Mouse (Mus musculus) hindbrain, embryonic 12.5 days (tissue): ENCODE data around the gene Ube2dnl1. TPM values are rescaled to one million over a fixed set of nuclear protein-coding genes. Genes with fewer than 3 reads are reported as not detected.

Source experiments
- ATAC-seq: fragments of 200-750 bp; cut with Nextera tagmentation; 2 replicates; pipeline ENCODE4 v1.8.0; 2017; ENCODE audit warnings: moderate TSS enrichment; ENCODE audit not compliant: low FRiP score
- H3K27ac ChIP-seq: fragments of 300-500 bp; sonication (generic); 2 replicates; pipeline ENCODE4 v1.5.1; 2016; ENCODE audit warnings: mild to moderate bottlenecking
- H3K27me3 ChIP-seq: fragments of 300-500 bp; sonication (generic); 2 replicates; pipeline ENCODE4 v1.6.1; 2016; ENCODE audit warnings: mild to moderate bottlenecking
- H3K36me3 ChIP-seq: fragments of 300-500 bp; sonication (generic); 2 replicates; pipeline ENCODE4 v1.6.1; 2016; ENCODE audit warnings: mild to moderate bottlenecking
- H3K4me1 ChIP-seq: fragments of 300-500 bp; sonication (generic); 2 replicates; pipeline ENCODE4 v1.6.1; 2016
- H3K4me2 ChIP-seq: fragments of 300-500 bp; sonication (generic); replicated peaks from 2 replicates; pipeline ENCODE4 v1.6.1; 2016; ENCODE audit warnings: mild to moderate bottlenecking
- H3K4me3 ChIP-seq: fragments of 300-500 bp; sonication (generic); 2 replicates; pipeline ENCODE4 v1.5.1; 2016; ENCODE audit warnings: mild to moderate bottlenecking
- H3K9ac ChIP-seq: fragments of 300-500 bp; sonication (generic); 2 replicates; pipeline ENCODE4 v1.6.1; 2016; ENCODE audit warnings: mild to moderate bottlenecking, moderate library complexity
- H3K9me3 ChIP-seq: fragments of 300-500 bp; sonication (generic); replicated peaks from 2 replicates; pipeline ENCODE4 v1.6.1; 2016; ENCODE audit warnings: mild to moderate bottlenecking
- WGBS: fragments of 180-500 bp; shearing (Covaris S2); methylation state at CpG from one replicate; pipeline ENCODE4 v1.1.7; 2016; 5-methylcytosine and 5-hydroxymethylcytosine counted together
- polyA plus RNA-seq: library from polyadenylated mRNA; unstranded; fragments of >200 nt; fragmentation: Nextera tagmentation; extraction: Ambion mirVana; gene quantifications from 2 replicates; pipeline ENCODE4 v1.2.1, GENCODE M21; 2016

Ube2dnl1 gene
- not detected in 2 replicates for polyA plus RNA-seq

GRCm38 (mm10) chrX:114904712-114905111 lies at the start of gene Ube2dnl1:
TSS of gene Ube2dnl1 (plus strand) at chrX:114905012.
- H3K4me3 ChIP-seq = no peak within 1 kb of the TSS
- ATAC-seq = no peak
- H3K4me2 ChIP-seq = no peak within 1 kb of the TSS
- no peaks in the 10 kb centered on the region for H3K4me1 ChIP-seq
- WGBS = 74% methylated on average over 5 of the region's 5 CpGs
- no peaks in the 10 kb centered on the region for H3K36me3 ChIP-seq
- H3K27me3 ChIP-seq = no peaks in the 10 kb centered on the region
- no peaks in the 10 kb centered on the region for H3K9me3 ChIP-seq
- H3K27ac ChIP-seq = no peak within 1 kb of the TSS
- no peak within 1 kb of the TSS for H3K9ac ChIP-seq

DNA sequence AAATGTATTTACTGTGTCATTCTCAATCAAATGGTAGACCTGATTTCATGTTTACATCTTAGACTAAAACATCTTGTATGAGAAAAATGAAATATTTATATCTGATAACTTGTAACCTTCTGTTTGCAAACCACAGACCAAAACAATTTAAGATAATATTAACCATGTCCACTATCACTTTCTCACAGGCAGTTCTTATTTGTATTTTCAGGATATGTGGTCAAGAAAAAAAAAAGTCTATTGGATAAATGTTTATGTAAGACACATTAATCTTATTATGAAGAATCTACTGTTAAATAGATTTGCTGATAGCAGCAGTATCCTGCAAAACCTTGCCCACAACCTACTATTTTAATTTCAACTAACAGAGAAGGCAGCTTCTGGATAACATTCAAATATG lies 9.3 kb upstream of the Ube2dnl1 start:
- Histone ChIP-seq H3K9ac (no peak overlapping the region), H3K27ac (no peak overlapping the region), H3K9me3 (no peaks in the 10 kb centered on the region), H3K4me3 (no peak overlapping the region), H3K36me3 (no peaks in the 10 kb centered on the region), H3K4me2 (no peak overlapping the region), H3K27me3 (no peaks in the 10 kb centered on the region), H3K4me1 (no peaks in the 10 kb centered on the region)
- ATAC-seq = no peak

DNA sequence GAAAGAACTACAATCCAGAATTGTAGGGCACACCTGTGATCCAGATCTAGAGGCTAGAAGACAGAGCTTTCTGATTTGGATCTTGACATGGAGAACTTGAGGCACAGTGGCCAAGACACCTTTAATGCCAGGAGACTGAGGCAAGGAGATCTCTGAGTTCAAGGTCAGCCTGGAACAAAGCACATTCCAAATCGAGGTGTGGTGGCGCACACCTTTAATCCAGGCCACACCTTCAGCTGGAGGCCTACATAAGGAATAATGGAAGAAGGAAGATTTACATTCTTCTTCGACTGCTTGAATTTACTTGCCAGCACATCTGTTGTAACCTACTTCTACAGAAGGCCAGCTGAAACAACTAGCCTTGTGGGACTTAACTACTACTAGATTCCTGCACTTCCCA lies 7.3 kb upstream of the Ube2dnl1 start:
- no peak overlapping the region for H3K4me3 ChIP-seq
- WGBS = 95% methylated on average over 3 of the region's 3 CpGs
- no peak for ATAC-seq
- no peak overlapping the region for H3K4me2 ChIP-seq
- H3K27me3 ChIP-seq = no peaks in the 10 kb centered on the region
- no peak overlapping the region for H3K27ac ChIP-seq
- no peak overlapping the region for H3K9ac ChIP-seq
- H3K4me1 ChIP-seq = no peaks in the 10 kb centered on the region
- no peaks in the 10 kb centered on the region for H3K9me3 ChIP-seq
- no peaks in the 10 kb centered on the region for H3K36me3 ChIP-seq

- Histone ChIP-seq H3K27me3 (no peaks in the 10 kb centered on the region), H3K4me2 (no peak overlapping the region), H3K9ac (no peak overlapping the region), H3K4me1 (no peaks in the 10 kb centered on the region), H3K9me3 (no peaks in the 10 kb centered on the region), H3K4me3 (no peak overlapping the region), H3K36me3 (no peaks in the 10 kb centered on the region), H3K27ac (no peak overlapping the region)
- ATAC-seq = no peak
These were observed 1.4 kb upstream of the Ube2dnl1 start for GRCm38 (mm10) chrX:114903391-114903790.

DNA sequence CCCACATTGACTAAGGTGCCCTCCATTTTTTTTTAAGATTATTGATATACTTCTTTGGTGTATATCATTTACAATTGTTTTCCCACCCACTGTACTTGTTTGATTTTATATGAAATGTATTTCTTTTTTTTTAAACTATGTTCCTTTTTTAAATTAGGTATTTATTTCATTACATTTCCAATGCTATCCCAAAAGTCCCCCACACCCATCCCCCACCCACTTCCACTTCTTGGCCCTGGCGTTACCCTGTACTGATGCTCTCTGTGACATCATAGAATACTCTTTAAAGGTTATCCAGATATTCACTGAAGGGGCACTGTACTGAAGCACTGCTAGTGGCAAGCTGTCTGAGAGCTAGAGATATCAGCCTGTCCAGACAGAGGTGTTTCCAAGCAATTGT lies 2.5 kb downstream of the Ube2dnl1 start, which contains the start of gene Ube2dnl2:
Ube2dnl2 (plus strand) TSS at position 301 of the 400 bp plus-strand sequence.
- ATAC-seq = no peak
- no peaks in the 10 kb centered on the region for H3K36me3 ChIP-seq
- 87% methylated on average over 1 of the region's 1 CpGs for WGBS
- H3K27me3 ChIP-seq = no peaks in the 10 kb centered on the region
- H3K9me3 ChIP-seq = no peaks in the 10 kb centered on the region
- no peak within 1 kb of the TSS for H3K4me2 ChIP-seq
- H3K27ac ChIP-seq = no peak within 1 kb of the TSS
- H3K4me3 ChIP-seq = no peak within 1 kb of the TSS
- H3K9ac ChIP-seq = no peak within 1 kb of the TSS
- no peaks in the 10 kb centered on the region for H3K4me1 ChIP-seq

DNA sequence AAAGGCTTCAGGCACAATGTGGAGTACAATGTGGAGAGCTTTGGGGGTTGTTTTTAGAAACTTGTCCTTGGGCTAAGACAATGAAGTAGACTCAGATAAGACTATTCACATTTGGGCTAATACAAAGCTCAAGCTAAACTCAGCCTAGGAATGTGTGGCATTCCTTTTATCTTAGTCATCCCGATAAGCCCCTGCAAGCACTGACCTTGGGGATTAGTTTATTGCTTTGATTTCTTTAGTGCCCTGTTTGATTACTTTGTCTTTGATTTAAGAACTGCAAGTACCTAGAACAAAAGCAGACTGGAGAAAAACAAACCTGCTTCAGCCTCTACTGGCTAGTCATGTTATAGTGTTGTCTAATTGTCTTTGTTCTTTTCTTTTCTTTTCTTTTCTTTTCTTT lies 50.3 kb downstream of the Ube2dnl1 start:
- Histone ChIP-seq H3K27ac (no peak overlapping the region), H3K4me1 (no peaks in the 10 kb centered on the region), H3K9ac (no peak overlapping the region), H3K27me3 (no peaks in the 10 kb centered on the region), H3K9me3 (no peaks in the 10 kb centered on the region), H3K4me2 (no peak overlapping the region), H3K36me3 (no peaks in the 10 kb centered on the region), H3K4me3 (no peak overlapping the region)
- WGBS = 69% methylated on average over 1 of the region's 1 CpGs
- no peak for ATAC-seq

Other genes with a start within 250 kb of the Ube2dnl1 start
- gene Ube2dnl2, start 2.6 kb downstream of the Ube2dnl1 start, polyA plus RNA-seq = not detected in 2 replicates